Mouse (Mus musculus) heart, postnatal 0 days (tissue): ENCODE measurements around the gene Prox2. TPM values are rescaled to one million over a fixed set of nuclear protein-coding genes. Genes with fewer than 3 reads are reported as not detected.

Source experiments
- ATAC-seq: fragments of 200-750 bp; cut with Nextera tagmentation; 2 replicates; pipeline ENCODE4 v1.8.0; 2017; ENCODE audit warnings: low read depth, moderate number of reproducible peaks, moderate library complexity; ENCODE audit not compliant: insufficient read depth
- DNase-seq: peaks from one replicate; pipeline ENCODE4 v3.0.0-alpha.2; 2016; ENCODE audit warnings: low spot score
- H3K27ac ChIP-seq: fragments of 300-500 bp; sonication (generic); 2 replicates; pipeline ENCODE4 v1.5.1; 2014; ENCODE audit warnings: low read depth, mild to moderate bottlenecking
- H3K27me3 ChIP-seq: fragments of 300-500 bp; sonication (generic); 2 replicates; pipeline ENCODE4 v1.6.1; 2014; ENCODE audit warnings: low read length, mixed read lengths; ENCODE audit not compliant: control insufficient read depth, insufficient read depth
- H3K36me3 ChIP-seq: fragments of 300-500 bp; sonication (generic); replicated peaks from 2 replicates; pipeline ENCODE4 v1.6.1; 2014; ENCODE audit warnings: low read length, mixed read lengths; ENCODE audit not compliant: control insufficient read depth, insufficient read depth
- H3K4me1 ChIP-seq: fragments of 300-500 bp; sonication (generic); 2 replicates; pipeline ENCODE4 v1.6.1; 2014; ENCODE audit warnings: antibody characterized with exemption; ENCODE audit not compliant: control insufficient read depth, insufficient read depth
- H3K4me2 ChIP-seq: fragments of 300-500 bp; sonication (generic); 2 replicates; pipeline ENCODE4 v1.6.1; 2014; ENCODE audit warnings: low read depth, mild to moderate bottlenecking, low read length, moderate library complexity
- H3K4me3 ChIP-seq: fragments of 300-500 bp; sonication (generic); 2 replicates; pipeline ENCODE4 v1.5.1; 2014; ENCODE audit warnings: low read depth, low read length
- H3K9ac ChIP-seq: fragments of 300-500 bp; sonication (generic); replicated peaks from 2 replicates; pipeline ENCODE4 v1.6.1; 2014; ENCODE audit warnings: low read depth, low read length, mixed read lengths
- H3K9me3 ChIP-seq: fragments of 300-500 bp; sonication (generic); replicated peaks from 2 replicates; pipeline ENCODE4 v1.6.1; 2016; ENCODE audit warnings: low read length; ENCODE audit not compliant: control insufficient read depth
- CTCF ChIP-seq: IDR thresholded peaks from 2 replicates; pipeline ENCODE4 v1.5.1; 2016; ENCODE audit warnings: antibody characterized with exemption, control low read depth, low read depth
- EP300 ChIP-seq: IDR thresholded peaks from 2 replicates; pipeline ENCODE4 v1.6.1; 2016; ENCODE audit warnings: antibody characterized with exemption, low read depth
- WGBS: fragments of 180-500 bp; shearing (Covaris S2); extraction: QIAGEN DNeasy Blood & Tissue Kit; methylation state at CpG from one replicate; pipeline ENCODE4 v1.1.7; 2014; 5-methylcytosine and 5-hydroxymethylcytosine counted together
- polyA plus RNA-seq: library from polyadenylated mRNA; unstranded; fragments of >200 nt; fragmentation: Nextera tagmentation; extraction: Ambion mirVana; gene quantifications from 2 replicates; pipeline ENCODE4 v1.2.1, GENCODE M21; 2015
- total RNA-seq: library from RNA; depleted of rRNA; stranded (reverse); fragments of >200 nt; gene quantifications from 2 replicates; pipeline ENCODE4 v1.2.3, GENCODE M21; 2014; ENCODE audit warnings: low replicate concordance

The Prox2 gene
- total and polyA plus RNA-seq, 2 experiments from 2014 or later = 0.08 to 1.8 TPM

DNA sequence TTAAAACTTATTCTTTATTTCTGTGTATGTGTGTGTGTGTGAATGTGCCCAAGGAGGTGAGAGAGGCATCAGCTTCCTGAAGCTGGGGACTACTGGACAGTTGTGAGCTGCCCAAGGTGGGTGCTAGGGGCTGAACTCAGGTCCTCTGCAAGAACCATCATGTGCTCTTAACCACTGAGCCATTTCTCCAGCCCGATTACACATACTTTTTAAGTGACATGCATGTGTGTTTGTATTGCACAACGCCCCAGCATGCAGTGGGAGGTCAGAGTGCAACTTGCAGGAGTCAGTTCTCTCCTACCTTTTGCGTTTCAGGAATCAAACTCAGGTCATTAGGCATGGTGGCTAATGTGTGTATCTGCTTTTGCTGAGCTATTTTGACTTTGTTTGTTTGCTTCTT, 42.5 kb upstream of the Prox2 start:
- no peaks in the 10 kb centered on the region for H3K4me1 ChIP-seq
- H3K36me3 ChIP-seq = no peaks in the 10 kb centered on the region
- TF ChIP-seq CTCF = no peak
- TF ChIP-seq EP300 = no peak
- no peak overlapping the region for H3K27ac ChIP-seq
- peaks cover 12% of the 10 kb centered on the region for H3K27me3 ChIP-seq
- no peak for DNase-seq
- H3K4me2 ChIP-seq = no peak overlapping the region
- no peak for ATAC-seq
- no peaks in the 10 kb centered on the region for H3K9me3 ChIP-seq
- H3K4me3 ChIP-seq = no peak overlapping the region
- WGBS = 76% methylated on average over 3 of the region's 3 CpGs
- no peak overlapping the region for H3K9ac ChIP-seq

GRCm38 (mm10) chr12:85151002-85151774, 40.6 kb upstream of the Prox2 start, which contains the start of gene Rps6kl1:
Rps6kl1 (minus strand) TSS chr12:85151264.
- Histone ChIP-seq H3K36me3 (no peaks in the 10 kb centered on the region), H3K9me3 (no peaks in the 10 kb centered on the region), H3K4me1 (no peaks in the 10 kb centered on the region), H3K27me3 (peaks cover 12% of the 10 kb centered on the region), H3K4me2 (peak within 1 kb of the TSS; percentile 56), H3K9ac (no peak within 1 kb of the TSS), H3K4me3 (peak within 1 kb of the TSS; percentile 32), H3K27ac (no peak within 1 kb of the TSS)
- WGBS = 15% methylated on average over 28 of the region's 28 CpGs
- ATAC-seq (peak; percentile 74), DNase-seq (no peak)
- TF ChIP-seq EP300 (no peak), CTCF (no peak)

- no peak overlapping the region for H3K9ac ChIP-seq
- no peak for DNase-seq
- ATAC-seq = no peak
Measured at GRCm38 (mm10) chr12:85150321-85151001, 39.9 kb upstream of the Prox2 start.

DNA sequence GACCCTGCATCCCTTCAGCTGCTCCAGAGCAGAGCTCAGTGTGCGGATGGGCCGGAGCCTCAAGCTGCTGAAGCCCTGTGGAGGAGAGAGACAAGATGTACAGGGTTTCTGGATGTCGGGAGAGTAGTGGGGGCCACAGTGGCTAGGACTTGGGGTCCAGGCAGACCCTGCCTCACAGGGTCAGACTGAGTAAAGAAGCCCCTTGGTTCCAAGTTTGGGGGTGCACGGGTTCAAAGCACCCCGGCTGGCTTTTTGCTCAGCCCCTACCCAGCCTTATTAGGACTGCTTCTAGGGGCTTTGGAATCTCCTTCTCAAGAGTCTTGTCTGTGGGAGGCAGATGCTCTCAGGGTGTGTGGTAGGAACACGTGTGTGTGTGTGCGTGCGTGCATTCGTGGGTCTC, 36.3 kb upstream of the Prox2 start:
- no peak for TF ChIP-seq CTCF
- TF ChIP-seq EP300 = no peak
- H3K36me3 ChIP-seq = no peaks in the 10 kb centered on the region
- no peak overlapping the region for H3K9ac ChIP-seq
- no peaks in the 10 kb centered on the region for H3K4me1 ChIP-seq
- no peaks in the 10 kb centered on the region for H3K9me3 ChIP-seq
- no peak overlapping the region for H3K4me2 ChIP-seq
- DNase-seq (no peak), ATAC-seq (no peak)
- peaks cover 12% of the 10 kb centered on the region for H3K27me3 ChIP-seq
- no peak overlapping the region for H3K4me3 ChIP-seq
- 79% methylated on average over 9 of the region's 9 CpGs for WGBS
- H3K27ac ChIP-seq = no peak overlapping the region

More at GRCm38 (mm10) chr12:85150321-85151001, 39.9 kb upstream of the Prox2 start:
- no peak for TF ChIP-seq EP300
- no peak for TF ChIP-seq CTCF
- peak overlapping the region; percentile 32 for H3K4me3 ChIP-seq
- no peak overlapping the region for H3K27ac ChIP-seq
- no peaks in the 10 kb centered on the region for H3K9me3 ChIP-seq
- WGBS = 20% methylated on average over 20 of the region's 20 CpGs
- peak overlapping the region; percentile 56 for H3K4me2 ChIP-seq
- no peaks in the 10 kb centered on the region for H3K36me3 ChIP-seq
- no peaks in the 10 kb centered on the region for H3K4me1 ChIP-seq
- H3K27me3 ChIP-seq = peaks cover 12% of the 10 kb centered on the region

DNA sequence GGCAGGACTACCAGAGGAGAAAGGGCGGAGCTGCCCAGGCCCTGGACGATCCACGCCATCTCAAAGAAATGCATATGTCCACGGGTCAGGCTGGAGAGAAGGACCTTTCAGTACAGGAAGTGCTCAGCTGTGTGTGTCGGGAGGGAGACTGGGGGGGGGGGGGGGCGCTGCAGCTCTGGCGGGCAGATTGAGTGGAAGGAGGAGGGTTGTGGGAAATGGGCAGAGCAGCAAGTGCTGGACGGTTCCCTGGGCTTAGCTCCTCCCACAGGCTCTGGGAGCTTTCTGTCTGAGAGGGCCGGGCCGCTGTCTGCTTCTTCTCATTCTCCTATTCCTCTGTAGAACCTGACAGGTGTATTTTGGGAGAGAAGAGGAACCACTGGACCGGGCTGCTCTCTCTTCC, 35.8 kb upstream of the Prox2 start:
- Histone ChIP-seq H3K27ac (no peak overlapping the region), H3K4me1 (no peaks in the 10 kb centered on the region), H3K4me3 (no peak overlapping the region), H3K9ac (no peak overlapping the region), H3K36me3 (no peaks in the 10 kb centered on the region), H3K27me3 (peaks cover 8% of the 10 kb centered on the region; the same call in 1 of the 2 replicates), H3K4me2 (no peak overlapping the region), H3K9me3 (no peaks in the 10 kb centered on the region)
- ATAC-seq = 0 out of 2 replicates have a peak, but pooled peaks have one; percentile 33
- TF ChIP-seq EP300 (no peak), CTCF (no peak)
- DNase-seq = peak; percentile 36
- 28% methylated on average over 9 of the region's 11 CpGs for WGBS
